Mouse (Mus musculus) midbrain, embryonic 14.5 days (tissue): ENCODE results near the gene Arhgef38. TPM values are rescaled to one million over a fixed set of nuclear protein-coding genes. Genes with fewer than 3 reads are reported as not detected.
A peak's percentile ranks its signal among the peaks of the same experiment; 100 is the strongest.

Experiments used
- ATAC-seq: fragments of 200-750 bp; cut with Nextera tagmentation; 2 replicates; pipeline ENCODE4 v1.8.0; 2017; ENCODE audit warnings: moderate number of reproducible peaks, moderate library complexity; ENCODE audit not compliant: low FRiP score, low TSS enrichment
- DNase-seq: peaks from one replicate; pipeline ENCODE4 v3.0.0-alpha.2; 2015
- H3K27ac ChIP-seq: fragments of 300-500 bp; sonication (generic); replicated peaks from 2 replicates; pipeline ENCODE4 v1.5.1; 2014; ENCODE audit warnings: mild to moderate bottlenecking, low read depth, low read length, moderate library complexity
- H3K27me3 ChIP-seq: fragments of 300-500 bp; sonication (generic); 2 replicates; pipeline ENCODE4 v1.6.1; 2014; ENCODE audit warnings: low read length, control low read depth, mixed read lengths; ENCODE audit not compliant: control insufficient read depth, insufficient read depth
- H3K36me3 ChIP-seq: fragments of 300-500 bp; sonication (generic); 2 replicates; pipeline ENCODE4 v1.6.1; 2014; ENCODE audit warnings: low read length, control low read depth; ENCODE audit not compliant: control insufficient read depth, insufficient read depth
- H3K4me1 ChIP-seq: fragments of 300-500 bp; sonication (generic); 2 replicates; pipeline ENCODE4 v1.6.1; 2014; ENCODE audit warnings: mild to moderate bottlenecking, antibody characterized with exemption, low read length, control low read depth; ENCODE audit not compliant: control insufficient read depth, insufficient read depth
- H3K4me2 ChIP-seq: fragments of 300-500 bp; sonication (generic); 2 replicates; pipeline ENCODE4 v1.6.1; 2014; ENCODE audit warnings: mild to moderate bottlenecking, low read length, moderate library complexity
- H3K4me3 ChIP-seq: fragments of 300-500 bp; sonication (generic); replicated peaks from 2 replicates; pipeline ENCODE4 v1.5.1; 2014; ENCODE audit warnings: low read depth, low read length
- H3K9ac ChIP-seq: fragments of 300-500 bp; sonication (generic); replicated peaks from 2 replicates; pipeline ENCODE4 v1.6.1; 2014; ENCODE audit warnings: mild to moderate bottlenecking, low read length, moderate library complexity
- H3K9me3 ChIP-seq: fragments of 300-500 bp; sonication (generic); 2 replicates; pipeline ENCODE4 v1.6.1; 2016; ENCODE audit warnings: low read length, control low read depth, mixed read lengths; ENCODE audit not compliant: control insufficient read depth
- WGBS: fragments of 180-500 bp; shearing (Covaris S2); extraction: QIAGEN DNeasy Blood & Tissue Kit; methylation state at CpG from one replicate; pipeline ENCODE4 v1.1.7; 2014; 5-methylcytosine and 5-hydroxymethylcytosine counted together
- polyA plus RNA-seq: library from polyadenylated mRNA; unstranded; fragments of >200 nt; fragmentation: Nextera tagmentation; extraction: Ambion mirVana; gene quantifications from 2 replicates; pipeline ENCODE4 v1.2.1, GENCODE M21; 2014

Arhgef38 gene
- polyA plus RNA-seq, 1 experiment from 2014 or later, result 0.16 TPM

- H3K27me3 ChIP-seq, result no peaks in the 10 kb centered on the region
- ATAC-seq (no peak), DNase-seq (no peak)
- WGBS, result 71% methylated on average over 1 of the region's 1 CpGs
- H3K4me3 ChIP-seq, result no peak overlapping the region
- no peak overlapping the region for H3K4me2 ChIP-seq
- no peak overlapping the region for H3K27ac ChIP-seq
- H3K4me1 ChIP-seq, result no peaks in the 10 kb centered on the region
- peaks cover 17% of the 10 kb centered on the region for H3K36me3 ChIP-seq
- no peaks in the 10 kb centered on the region for H3K9me3 ChIP-seq
- H3K9ac ChIP-seq, result no peak overlapping the region
Observed at GRCm38 (mm10) chr3:133113281-133113680, 121.5 kb downstream of the Arhgef38 start.

- Histone ChIP-seq H3K9ac (no peak overlapping the region), H3K9me3 (no peaks in the 10 kb centered on the region), H3K36me3 (peaks cover 30% of the 10 kb centered on the region), H3K27me3 (no peaks in the 10 kb centered on the region), H3K4me3 (no peak overlapping the region), H3K4me2 (no peak overlapping the region), H3K4me1 (no peaks in the 10 kb centered on the region), H3K27ac (no peak overlapping the region)
- 29% methylated on average over 2 of the region's 2 CpGs for whole genome bisulfite sequencing
- DNase-seq, result peak; percentile 79
- no peak for ATAC-seq
Observed at GRCm38 (mm10) chr3:133111741-133112140, 123.0 kb downstream of the Arhgef38 start.

- no peak for DNase-seq
- H3K4me2 ChIP-seq, result no peak overlapping the region
- no peak overlapping the region for H3K27ac ChIP-seq
- H3K9me3 ChIP-seq, result no peaks in the 10 kb centered on the region
- peaks cover 45% of the 10 kb centered on the region for H3K36me3 ChIP-seq
- ATAC-seq, result no peak
- H3K27me3 ChIP-seq, result no peaks in the 10 kb centered on the region
- WGBS, result 90% methylated on average over 4 of the region's 4 CpGs
- no peak overlapping the region for H3K9ac ChIP-seq
- no peak overlapping the region for H3K4me3 ChIP-seq
- H3K4me1 ChIP-seq, result no peaks in the 10 kb centered on the region
Observed at GRCm38 (mm10) chr3:133109844-133110243, 124.9 kb downstream of the Arhgef38 start.

- DNase-seq (no peak), ATAC-seq (no peak)
- Histone ChIP-seq H3K9me3 (no peaks in the 10 kb centered on the region), H3K27me3 (no peaks in the 10 kb centered on the region), H3K4me3 (no peak overlapping the region), H3K36me3 (peaks cover 53% of the 10 kb centered on the region), H3K4me1 (no peaks in the 10 kb centered on the region), H3K9ac (no peak overlapping the region), H3K4me2 (no peak overlapping the region), H3K27ac (no peak overlapping the region)
- WGBS, result 98% methylated on average over 4 of the region's 4 CpGs
Observed at GRCm38 (mm10) chr3:133108731-133109130, 126.0 kb downstream of the Arhgef38 start.

GRCm38 (mm10) chr3:133104436-133104835 lies 130.3 kb downstream of the Arhgef38 start:
- no peak for DNase-seq
- no peak overlapping the region for H3K4me2 ChIP-seq
- no peak for ATAC-seq

GRCm38 (mm10) chr3:133103768-133104167 lies 131.0 kb downstream of the Arhgef38 start:
- DNase-seq (no peak), ATAC-seq (no peak)
- Histone ChIP-seq H3K4me1 (no peaks in the 10 kb centered on the region), H3K27ac (no peak overlapping the region), H3K4me3 (no peak overlapping the region), H3K9ac (no peak overlapping the region), H3K9me3 (no peaks in the 10 kb centered on the region), H3K27me3 (no peaks in the 10 kb centered on the region), H3K36me3 (peaks cover 79% of the 10 kb centered on the region), H3K4me2 (no peak overlapping the region)
- WGBS, result 85% methylated on average over 3 of the region's 3 CpGs

More at GRCm38 (mm10) chr3:133104436-133104835, 130.3 kb downstream of the Arhgef38 start:
- Histone ChIP-seq H3K27ac (no peak overlapping the region), H3K9me3 (no peaks in the 10 kb centered on the region), H3K4me3 (no peak overlapping the region), H3K36me3 (peaks cover 79% of the 10 kb centered on the region), H3K9ac (no peak overlapping the region), H3K4me1 (no peaks in the 10 kb centered on the region), H3K27me3 (no peaks in the 10 kb centered on the region)
- WGBS, result 96% methylated on average over 3 of the region's 3 CpGs

- Histone ChIP-seq H3K4me1 (0 out of 2 replicates have a peak, but pooled peaks cover 3% of the 10 kb centered on the region), H3K9ac (no peak overlapping the region), H3K27ac (no peak overlapping the region), H3K27me3 (no peaks in the 10 kb centered on the region), H3K36me3 (peaks cover 60% of the 10 kb centered on the region), H3K4me3 (no peak overlapping the region), H3K4me2 (no peak overlapping the region), H3K9me3 (no peaks in the 10 kb centered on the region)
- DNase-seq, result no peak
- 91% methylated on average over 2 of the region's 2 CpGs for WGBS
- no peak for ATAC-seq
Observed at GRCm38 (mm10) chr3:133098909-133099308, 135.8 kb downstream of the Arhgef38 start.

- Histone ChIP-seq H3K4me2 (no peak overlapping the region), H3K4me1 (peaks cover 6% of the 10 kb centered on the region; the same call in 1 of the 2 replicates), H3K9me3 (no peaks in the 10 kb centered on the region), H3K27ac (no peak overlapping the region), H3K27me3 (no peaks in the 10 kb centered on the region), H3K4me3 (no peak overlapping the region), H3K36me3 (peaks cover 54% of the 10 kb centered on the region), H3K9ac (no peak overlapping the region)
- ATAC-seq (no peak), DNase-seq (no peak)
- 97% methylated on average over 4 of the region's 4 CpGs for WGBS
Observed at GRCm38 (mm10) chr3:133098336-133098735, 136.4 kb downstream of the Arhgef38 start.

- H3K9ac ChIP-seq, result no peak overlapping the region
- 95% methylated on average over 6 of the region's 6 CpGs for WGBS
- peaks cover 53% of the 10 kb centered on the region for H3K36me3 ChIP-seq
- H3K4me3 ChIP-seq, result no peak overlapping the region
- no peaks in the 10 kb centered on the region for H3K27me3 ChIP-seq
- peaks cover 10% of the 10 kb centered on the region for H3K4me1 ChIP-seq
- H3K9me3 ChIP-seq, result no peaks in the 10 kb centered on the region
- DNase-seq (no peak), ATAC-seq (no peak)
- H3K4me2 ChIP-seq, result no peak overlapping the region
- H3K27ac ChIP-seq, result no peak overlapping the region
Observed at GRCm38 (mm10) chr3:133097936-133098335, 136.8 kb downstream of the Arhgef38 start.
